Mouse (Mus musculus) brain, embryonic 14.5 days (tissue): ENCODE results near the gene Pnp.

Experiments used
- CTCF ChIP-seq: fragments of 200-500 bp; IDR thresholded peaks from 2 replicates; pipeline ENCODE4 v1.5.1; 2012; ENCODE audit warnings: inconsistent platforms, mild to moderate bottlenecking, moderate library complexity, borderline replicate concordance; ENCODE audit not compliant: insufficient read depth, insufficient read length; ENCODE audit errors: extremely low read depth
- POLR2A ChIP-seq: fragments of 200-500 bp; IDR thresholded peaks from 2 replicates; pipeline ENCODE4 v1.6.1; 2012; ENCODE audit warnings: mild to moderate bottlenecking, inconsistent platforms, borderline replicate concordance; ENCODE audit not compliant: poor library complexity, insufficient read depth, insufficient read length, severe bottlenecking; ENCODE audit errors: extremely low read depth

- TF ChIP-seq CTCF (peak; percentile 27; the same call in 1 of the 2 replicates), POLR2A (peak; percentile 25; the same call in 1 of the 2 replicates)
Measured at GRCm38 (mm10) chr14:50943932-50944667, 13.2 kb downstream of the Pnp start, which contains the start of gene Gm49342.
